Mouse (Mus musculus) lung, embryonic 15.5 days (tissue): ENCODE measurements at regions not wholly inside any gene's neighbourhood (a gene's known extent, or its start where the extent isn't known, plus 50 kb on each side); places are given as distances from the start of the nearest gene placed in this dataset.

ENCODE experiments used
- ATAC-seq: fragments of 200-750 bp; cut with Nextera tagmentation; 2 replicates; pipeline ENCODE4 v1.8.0; 2017; ENCODE audit warnings: moderate number of reproducible peaks, borderline replicate concordance; ENCODE audit not compliant: low FRiP score, low TSS enrichment; ENCODE audit errors: extremely low read depth
- H3K27ac ChIP-seq: fragments of 300-500 bp; sonication (generic); 2 replicates; pipeline ENCODE4 v1.5.1; 2015; ENCODE audit warnings: moderate library complexity, mild to moderate bottlenecking, inconsistent platforms
- H3K27me3 ChIP-seq: fragments of 300-500 bp; sonication (generic); 2 replicates; pipeline ENCODE4 v1.6.1; 2015; ENCODE audit warnings: inconsistent platforms
- H3K36me3 ChIP-seq: fragments of 300-500 bp; sonication (generic); 2 replicates; pipeline ENCODE4 v1.6.1; 2015; ENCODE audit warnings: inconsistent platforms
- H3K4me1 ChIP-seq: fragments of 300-500 bp; sonication (generic); 2 replicates; pipeline ENCODE4 v1.6.1; 2015; ENCODE audit warnings: inconsistent platforms
- H3K4me2 ChIP-seq: fragments of 300-500 bp; sonication (generic); 2 replicates; pipeline ENCODE4 v1.6.1; 2015; ENCODE audit warnings: inconsistent platforms, mild to moderate bottlenecking, moderate library complexity
- H3K4me3 ChIP-seq: fragments of 300-500 bp; sonication (generic); 2 replicates; pipeline ENCODE4 v1.5.1; 2015; ENCODE audit warnings: mild to moderate bottlenecking, inconsistent platforms
- H3K9ac ChIP-seq: fragments of 300-500 bp; sonication (generic); 2 replicates; pipeline ENCODE4 v1.6.1; 2015; ENCODE audit warnings: inconsistent platforms
- H3K9me3 ChIP-seq: fragments of 300-500 bp; sonication (generic); 2 replicates; pipeline ENCODE4 v1.6.1; 2016; ENCODE audit warnings: inconsistent platforms
- WGBS: fragments of 180-500 bp; shearing (Covaris S2); methylation state at CpG from one replicate; pipeline ENCODE4 v1.1.7; 2015; 5-methylcytosine and 5-hydroxymethylcytosine counted together

- ATAC-seq: no peak
- no peaks in the 10 kb centered on the region for H3K9me3 ChIP-seq
- H3K27ac ChIP-seq: no peak overlapping the region
- no peak overlapping the region for H3K4me3 ChIP-seq
- 43% methylated on average over 2 of the region's 2 CpGs for WGBS
- H3K9ac ChIP-seq: no peak overlapping the region
- no peaks in the 10 kb centered on the region for H3K36me3 ChIP-seq
- no peak overlapping the region for H3K4me2 ChIP-seq
- H3K4me1 ChIP-seq: no peaks in the 10 kb centered on the region
- no peaks in the 10 kb centered on the region for H3K27me3 ChIP-seq
Measured at GRCm38 (mm10) chr14:86239090-86239489, 901.9 kb downstream of the Diaph3 start.

- no peak for ATAC-seq
Measured at GRCm38 (mm10) chr14:86233305-86233704, 907.7 kb downstream of the Diaph3 start.

GRCm38 (mm10) chr14:86230609-86231008 lies 910.4 kb downstream of the Diaph3 start:
- 45% methylated on average over 1 of the region's 1 CpGs for WGBS
- Histone ChIP-seq H3K9ac (no peak overlapping the region), H3K27me3 (no peaks in the 10 kb centered on the region), H3K27ac (no peak overlapping the region), H3K4me1 (no peaks in the 10 kb centered on the region), H3K4me3 (no peak overlapping the region), H3K36me3 (no peaks in the 10 kb centered on the region), H3K9me3 (no peaks in the 10 kb centered on the region), H3K4me2 (no peak overlapping the region)
- ATAC-seq: no peak

More at GRCm38 (mm10) chr14:86233305-86233704, 907.7 kb downstream of the Diaph3 start:
- H3K4me1 ChIP-seq: no peaks in the 10 kb centered on the region
- no peaks in the 10 kb centered on the region for H3K36me3 ChIP-seq
- no peaks in the 10 kb centered on the region for H3K27me3 ChIP-seq
- no peak overlapping the region for H3K4me3 ChIP-seq
- H3K4me2 ChIP-seq: no peak overlapping the region
- WGBS: 76% methylated on average over 1 of the region's 1 CpGs
- H3K9me3 ChIP-seq: no peaks in the 10 kb centered on the region
- H3K27ac ChIP-seq: no peak overlapping the region
- no peak overlapping the region for H3K9ac ChIP-seq

- no peak overlapping the region for H3K4me3 ChIP-seq
- no peak overlapping the region for H3K4me2 ChIP-seq
- ATAC-seq: no peak
- H3K9ac ChIP-seq: no peak overlapping the region
- H3K4me1 ChIP-seq: no peaks in the 10 kb centered on the region
- 81% methylated on average over 2 of the region's 2 CpGs for WGBS
- H3K36me3 ChIP-seq: no peaks in the 10 kb centered on the region
- H3K27me3 ChIP-seq: no peaks in the 10 kb centered on the region
- H3K27ac ChIP-seq: no peak overlapping the region
- no peaks in the 10 kb centered on the region for H3K9me3 ChIP-seq
Measured at GRCm38 (mm10) chr14:86229755-86230154, 911.3 kb downstream of the Diaph3 start.

- no peaks in the 10 kb centered on the region for H3K36me3 ChIP-seq
- H3K27me3 ChIP-seq: no peaks in the 10 kb centered on the region
- 81% methylated on average over 9 of the region's 9 CpGs for WGBS
- ATAC-seq: no peak
- H3K9ac ChIP-seq: no peak overlapping the region
- no peaks in the 10 kb centered on the region for H3K4me1 ChIP-seq
- no peak overlapping the region for H3K4me3 ChIP-seq
- no peak overlapping the region for H3K4me2 ChIP-seq
- H3K9me3 ChIP-seq: no peaks in the 10 kb centered on the region
- H3K27ac ChIP-seq: no peak overlapping the region
Measured at GRCm38 (mm10) chr14:86215711-86216110, 925.3 kb downstream of the Diaph3 start.

- H3K36me3 ChIP-seq: no peaks in the 10 kb centered on the region
- 92% methylated on average over 3 of the region's 3 CpGs for WGBS
- no peak overlapping the region for H3K4me2 ChIP-seq
- H3K9me3 ChIP-seq: no peaks in the 10 kb centered on the region
- no peak overlapping the region for H3K4me3 ChIP-seq
- H3K27me3 ChIP-seq: no peaks in the 10 kb centered on the region
- no peak overlapping the region for H3K27ac ChIP-seq
- no peak overlapping the region for H3K9ac ChIP-seq
- ATAC-seq: no peak
- H3K4me1 ChIP-seq: no peaks in the 10 kb centered on the region
Measured at GRCm38 (mm10) chr14:86211654-86212053, 929.4 kb downstream of the Diaph3 start.

GRCm38 (mm10) chr14:86204582-86204981 lies 936.5 kb downstream of the Diaph3 start:
- Histone ChIP-seq H3K4me1 (no peaks in the 10 kb centered on the region), H3K27me3 (no peaks in the 10 kb centered on the region), H3K9me3 (no peaks in the 10 kb centered on the region), H3K27ac (no peak overlapping the region), H3K4me3 (no peak overlapping the region), H3K36me3 (no peaks in the 10 kb centered on the region), H3K9ac (no peak overlapping the region), H3K4me2 (no peak overlapping the region)
- WGBS: 83% methylated on average over 6 of the region's 7 CpGs
- 0 out of 2 replicates have a peak, but pooled peaks have one; percentile 31 for ATAC-seq

GRCm38 (mm10) chr14:86197864-86198263 lies 943.2 kb downstream of the Diaph3 start:
- Histone ChIP-seq H3K4me1 (no peaks in the 10 kb centered on the region), H3K27me3 (no peaks in the 10 kb centered on the region), H3K4me2 (no peak overlapping the region), H3K9ac (no peak overlapping the region), H3K9me3 (no peaks in the 10 kb centered on the region), H3K27ac (no peak overlapping the region), H3K36me3 (no peaks in the 10 kb centered on the region), H3K4me3 (no peak overlapping the region)
- no peak for ATAC-seq
- 72% methylated on average over 4 of the region's 4 CpGs for WGBS

- no peak; the same call in 1 of the 2 replicates for ATAC-seq
- Histone ChIP-seq H3K4me3 (no peak overlapping the region), H3K27ac (no peak overlapping the region; the same call in 1 of the 2 replicates), H3K36me3 (no peaks in the 10 kb centered on the region), H3K9me3 (no peaks in the 10 kb centered on the region), H3K9ac (no peak overlapping the region), H3K4me2 (no peak overlapping the region), H3K4me1 (0 out of 2 replicates have a peak, but pooled peaks cover 12% of the 10 kb centered on the region), H3K27me3 (no peaks in the 10 kb centered on the region)
- 58% methylated on average over 4 of the region's 4 CpGs for WGBS
Measured at GRCm38 (mm10) chr14:86184663-86185381, 956.2 kb downstream of the Diaph3 start.

GRCm38 (mm10) chr14:86178517-86178916 lies 962.5 kb downstream of the Diaph3 start:
- Histone ChIP-seq H3K27me3 (no peaks in the 10 kb centered on the region), H3K4me3 (no peak overlapping the region), H3K4me1 (0 out of 2 replicates have a peak, but pooled peaks cover 12% of the 10 kb centered on the region), H3K9ac (no peak overlapping the region), H3K36me3 (no peaks in the 10 kb centered on the region), H3K4me2 (no peak overlapping the region), H3K27ac (no peak overlapping the region), H3K9me3 (no peaks in the 10 kb centered on the region)
- 74% methylated on average over 4 of the region's 4 CpGs for WGBS
- no peak for ATAC-seq

GRCm38 (mm10) chr14:86171118-86171517 lies 969.9 kb downstream of the Diaph3 start:
- no peaks in the 10 kb centered on the region for H3K9me3 ChIP-seq
- H3K27ac ChIP-seq: no peak overlapping the region
- 14% methylated on average over 1 of the region's 1 CpGs for WGBS
- H3K4me1 ChIP-seq: no peaks in the 10 kb centered on the region
- no peak overlapping the region for H3K9ac ChIP-seq
- H3K27me3 ChIP-seq: no peaks in the 10 kb centered on the region
- no peak overlapping the region for H3K4me2 ChIP-seq
- no peaks in the 10 kb centered on the region for H3K36me3 ChIP-seq
- peak; percentile 59; the same call in 1 of the 2 replicates for ATAC-seq
- H3K4me3 ChIP-seq: no peak overlapping the region

- no peaks in the 10 kb centered on the region for H3K4me1 ChIP-seq
Measured at GRCm38 (mm10) chr14:86159151-86159550, 981.9 kb downstream of the Diaph3 start.

More at GRCm38 (mm10) chr14:86159151-86159550, 981.9 kb downstream of the Diaph3 start:
- Histone ChIP-seq H3K27me3 (no peaks in the 10 kb centered on the region), H3K27ac (no peak overlapping the region), H3K4me2 (no peak overlapping the region), H3K9me3 (no peaks in the 10 kb centered on the region), H3K36me3 (no peaks in the 10 kb centered on the region), H3K4me3 (no peak overlapping the region), H3K9ac (no peak overlapping the region)
- 74% methylated on average over 10 of the region's 10 CpGs for WGBS
- ATAC-seq: no peak
